Mouse (Mus musculus) testis, postnatal 10 days (tissue): ENCODE measurements around the gene Syt5.

ENCODE experiments used
- DNase-seq: peaks from one replicate; pipeline ENCODE4 v3.0.0; 2021; ENCODE audit warnings: low spot score

The Syt5 gene

GRCm38 (mm10) chr7:4522292-4522691 lies 25.0 kb downstream of the Syt5 start:
- no peak for DNase-seq

GRCm38 (mm10) chr7:4521231-4522003 lies 25.9 kb downstream of the Syt5 start:
- DNase-seq = peak; percentile 71

- DNase-seq = no peak
Measured at GRCm38 (mm10) chr7:4518487-4518886, 28.9 kb downstream of the Syt5 start.

- no peak for DNase-seq
Measured at GRCm38 (mm10) chr7:4516332-4517050, 30.9 kb downstream of the Syt5 start, which contains the start of gene Tnnt1. Tnnt1 (minus strand) TSS chr7:4516382.

- no peak for DNase-seq
Measured at GRCm38 (mm10) chr7:4515853-4516252, 31.5 kb downstream of the Syt5 start.

- no peak for DNase-seq
Measured at GRCm38 (mm10) chr7:4513829-4514712, 33.3 kb downstream of the Syt5 start.

- DNase-seq = peak; percentile 74
Measured at GRCm38 (mm10) chr7:4513236-4513635, 34.1 kb downstream of the Syt5 start.

- no peak for DNase-seq
Measured at GRCm38 (mm10) chr7:4511489-4512224, 35.7 kb downstream of the Syt5 start.

- DNase-seq = peak; percentile 83
Measured at GRCm38 (mm10) chr7:4509863-4510608, 37.3 kb downstream of the Syt5 start.

GRCm38 (mm10) chr7:4508739-4509116 lies 38.6 kb downstream of the Syt5 start:
- no peak for DNase-seq

GRCm38 (mm10) chr7:4508062-4508738 lies 39.1 kb downstream of the Syt5 start:
- no peak for DNase-seq

GRCm38 (mm10) chr7:4507220-4507619 lies 40.1 kb downstream of the Syt5 start:
- no peak for DNase-seq

- DNase-seq = no peak
Measured at GRCm38 (mm10) chr7:4504646-4505435, 42.5 kb downstream of the Syt5 start.

GRCm38 (mm10) chr7:4503858-4504257 lies 43.5 kb downstream of the Syt5 start:
- DNase-seq = no peak

- DNase-seq = no peak
Measured at GRCm38 (mm10) chr7:4503100-4503499, 44.2 kb downstream of the Syt5 start.

GRCm38 (mm10) chr7:4502421-4503090 lies 44.8 kb downstream of the Syt5 start:
- DNase-seq = no peak

GRCm38 (mm10) chr7:4501558-4502397 lies 45.6 kb downstream of the Syt5 start, which contains the start of gene Ppp1r12c:
Ppp1r12c (minus strand) TSS chr7:4501680.
- DNase-seq = peak; percentile 97

GRCm38 (mm10) chr7:4500892-4501471 lies 46.4 kb downstream of the Syt5 start:
- DNase-seq = peak; percentile 76
